Mouse (Mus musculus) limb, embryonic 13.5 days (tissue): Measurements from ENCODE around the gene Apom. TPM values are rescaled to one million over a fixed set of nuclear protein-coding genes. Genes with fewer than 3 reads are reported as not detected.

Source experiments
- ATAC-seq: fragments of 200-750 bp; cut with Nextera tagmentation; 2 replicates; pipeline ENCODE4 v1.8.0; 2017; ENCODE audit warnings: low read depth, moderate number of reproducible peaks, moderate TSS enrichment; ENCODE audit not compliant: low FRiP score
- H3K27ac ChIP-seq: fragments of 300-500 bp; sonication (generic); 2 replicates; pipeline ENCODE4 v1.5.1; 2015; ENCODE audit warnings: inconsistent platforms, mild to moderate bottlenecking, moderate library complexity
- H3K27me3 ChIP-seq: fragments of 300-500 bp; sonication (generic); 2 replicates; pipeline ENCODE4 v1.6.1; 2015; ENCODE audit warnings: mild to moderate bottlenecking, inconsistent platforms
- H3K36me3 ChIP-seq: fragments of 300-500 bp; sonication (generic); 2 replicates; pipeline ENCODE4 v1.6.1; 2015; ENCODE audit warnings: inconsistent platforms, mild to moderate bottlenecking, moderate library complexity
- H3K4me1 ChIP-seq: fragments of 300-500 bp; sonication (generic); 2 replicates; pipeline ENCODE4 v1.6.1; 2015; ENCODE audit warnings: inconsistent platforms
- H3K4me2 ChIP-seq: fragments of 300-500 bp; sonication (generic); replicated peaks from 2 replicates; pipeline ENCODE4 v1.6.1; 2015; ENCODE audit warnings: inconsistent platforms, mild to moderate bottlenecking, moderate library complexity
- H3K4me3 ChIP-seq: fragments of 300-500 bp; sonication (generic); 2 replicates; pipeline ENCODE4 v1.5.1; 2015; ENCODE audit warnings: moderate library complexity, mild to moderate bottlenecking, inconsistent platforms
- H3K9ac ChIP-seq: fragments of 300-500 bp; sonication (generic); 2 replicates; pipeline ENCODE4 v1.6.1; 2015; ENCODE audit warnings: mild to moderate bottlenecking, inconsistent platforms
- H3K9me3 ChIP-seq: fragments of 300-500 bp; sonication (generic); 2 replicates; pipeline ENCODE4 v1.6.1; 2016; ENCODE audit warnings: inconsistent platforms
- WGBS: fragments of 180-500 bp; shearing (Covaris S2); methylation state at CpG from one replicate; pipeline ENCODE4 v1.1.7; 2015; 5-methylcytosine and 5-hydroxymethylcytosine counted together
- polyA plus RNA-seq: library from polyadenylated mRNA; unstranded; fragments of >200 nt; fragmentation: Nextera tagmentation; extraction: Ambion mirVana; gene quantifications from 2 replicates; pipeline ENCODE4 v1.2.1, GENCODE M21; 2015

Gene Apom
- polyA plus RNA-seq, 1 experiment from 2014 or later: not detected

GRCm38 (mm10) chr17:35102299-35102698, 29.6 kb downstream of the Apom start:
- peak; percentile 55; the same call in 1 of the 2 replicates for ATAC-seq
- 70% methylated on average over 8 of the region's 8 CpGs for WGBS
- H3K36me3 ChIP-seq: peaks cover 71% of the 10 kb centered on the region

GRCm38 (mm10) chr17:35101161-35101560, 30.7 kb downstream of the Apom start:
- Histone ChIP-seq H3K4me2 (no peak overlapping the region), H3K27me3 (no peaks in the 10 kb centered on the region), H3K9me3 (no peaks in the 10 kb centered on the region), H3K4me1 (no peaks in the 10 kb centered on the region; the same call in 1 of the 2 replicates), H3K27ac (no peak overlapping the region), H3K36me3 (peaks cover 82% of the 10 kb centered on the region), H3K4me3 (no peak overlapping the region), H3K9ac (no peak overlapping the region; the same call in 1 of the 2 replicates)
- WGBS: 90% methylated on average over 11 of the region's 11 CpGs
- ATAC-seq: no peak

More at GRCm38 (mm10) chr17:35102299-35102698, 29.6 kb downstream of the Apom start:
- Histone ChIP-seq H3K4me3 (no peak overlapping the region), H3K27ac (no peak overlapping the region), H3K9ac (no peak overlapping the region), H3K4me2 (no peak overlapping the region), H3K9me3 (no peaks in the 10 kb centered on the region), H3K27me3 (no peaks in the 10 kb centered on the region), H3K4me1 (no peaks in the 10 kb centered on the region; the same call in 1 of the 2 replicates)

GRCm38 (mm10) chr17:35100196-35100765, 31.6 kb downstream of the Apom start:
- WGBS: 82% methylated on average over 10 of the region's 10 CpGs

GRCm38 (mm10) chr17:35097164-35097655, 34.6 kb downstream of the Apom start:
- Histone ChIP-seq H3K36me3 (peaks cover 99% of the 10 kb centered on the region), H3K4me2 (no peak overlapping the region), H3K4me1 (no peaks in the 10 kb centered on the region), H3K9ac (no peak overlapping the region), H3K4me3 (no peak overlapping the region), H3K9me3 (no peaks in the 10 kb centered on the region), H3K27me3 (no peaks in the 10 kb centered on the region), H3K27ac (no peak overlapping the region)
- no peak for ATAC-seq
- 89% methylated on average over 12 of the region's 12 CpGs for WGBS

More at GRCm38 (mm10) chr17:35100196-35100765, 31.6 kb downstream of the Apom start:
- H3K9ac ChIP-seq: no peak overlapping the region
- H3K9me3 ChIP-seq: no peaks in the 10 kb centered on the region
- peaks cover 91% of the 10 kb centered on the region for H3K36me3 ChIP-seq
- no peak overlapping the region for H3K4me3 ChIP-seq
- no peak overlapping the region for H3K27ac ChIP-seq
- H3K27me3 ChIP-seq: no peaks in the 10 kb centered on the region
- no peak for ATAC-seq
- H3K4me1 ChIP-seq: no peaks in the 10 kb centered on the region
- no peak overlapping the region for H3K4me2 ChIP-seq

GRCm38 (mm10) chr17:35096597-35096996, 35.3 kb downstream of the Apom start:
- 88% methylated on average over 12 of the region's 12 CpGs for WGBS
- no peak for ATAC-seq
- H3K9ac ChIP-seq: peak overlapping the region; percentile 31; the same call in 1 of the 2 replicates
- no peaks in the 10 kb centered on the region for H3K9me3 ChIP-seq
- H3K27me3 ChIP-seq: no peaks in the 10 kb centered on the region
- H3K4me3 ChIP-seq: no peak overlapping the region
- H3K4me1 ChIP-seq: no peaks in the 10 kb centered on the region
- no peak overlapping the region for H3K4me2 ChIP-seq
- H3K36me3 ChIP-seq: peaks cover 97% of the 10 kb centered on the region
- H3K27ac ChIP-seq: no peak overlapping the region

- Histone ChIP-seq H3K27me3 (no peaks in the 10 kb centered on the region), H3K4me1 (peaks cover 9% of the 10 kb centered on the region), H3K36me3 (peaks cover 87% of the 10 kb centered on the region), H3K4me2 (no peak overlapping the region), H3K9ac (0 out of 2 replicates have a peak overlapping the region, but pooled peaks have one; percentile 31), H3K27ac (no peak overlapping the region), H3K4me3 (no peak overlapping the region), H3K9me3 (no peaks in the 10 kb centered on the region)
- WGBS: 87% methylated on average over 15 of the region's 15 CpGs
- no peak for ATAC-seq
Measured at GRCm38 (mm10) chr17:35094475-35095365, 37.1 kb downstream of the Apom start.

GRCm38 (mm10) chr17:35092403-35093198, 39.2 kb downstream of the Apom start:
- 89% methylated on average over 14 of the region's 14 CpGs for WGBS
- Histone ChIP-seq H3K27ac (no peak overlapping the region), H3K4me2 (no peak overlapping the region), H3K36me3 (peaks cover 65% of the 10 kb centered on the region), H3K9ac (no peak overlapping the region), H3K27me3 (no peaks in the 10 kb centered on the region), H3K4me3 (no peak overlapping the region), H3K4me1 (peaks cover 9% of the 10 kb centered on the region), H3K9me3 (no peaks in the 10 kb centered on the region)
- no peak for ATAC-seq

- no peak for ATAC-seq
- Histone ChIP-seq H3K4me1 (peaks cover 9% of the 10 kb centered on the region), H3K4me2 (peak overlapping the region; percentile 65), H3K4me3 (peak overlapping the region; percentile 64), H3K9ac (peak overlapping the region; percentile 86), H3K9me3 (no peaks in the 10 kb centered on the region), H3K27me3 (no peaks in the 10 kb centered on the region), H3K36me3 (peaks cover 43% of the 10 kb centered on the region), H3K27ac (0 out of 2 replicates have a peak overlapping the region, but pooled peaks have one; percentile 94)
- 69% methylated on average over 8 of the region's 8 CpGs for WGBS
Measured at GRCm38 (mm10) chr17:35090166-35090932, 41.5 kb downstream of the Apom start.

GRCm38 (mm10) chr17:35088825-35089644, 42.8 kb downstream of the Apom start, which contains the start of gene Abhd16a:
TSS of gene Abhd16a (plus strand) at chr17:35089263.
- WGBS: 3% methylated on average over 67 of the region's 67 CpGs
- ATAC-seq: peak; percentile 98
- Histone ChIP-seq H3K4me2 (peak within 1 kb of the TSS; percentile 65), H3K9ac (peak within 1 kb of the TSS; percentile 86), H3K36me3 (peaks cover 31% of the 10 kb centered on the region), H3K9me3 (no peaks in the 10 kb centered on the region), H3K4me3 (peak within 1 kb of the TSS; percentile 64), H3K27me3 (no peaks in the 10 kb centered on the region), H3K4me1 (peaks cover 9% of the 10 kb centered on the region), H3K27ac (peak within 1 kb of the TSS; percentile 94)

- no peak for ATAC-seq
- Histone ChIP-seq H3K4me3 (no peak overlapping the region), H3K4me2 (no peak overlapping the region), H3K9ac (no peak overlapping the region), H3K36me3 (peaks cover 22% of the 10 kb centered on the region), H3K4me1 (peaks cover 9% of the 10 kb centered on the region), H3K27me3 (no peaks in the 10 kb centered on the region), H3K9me3 (no peaks in the 10 kb centered on the region), H3K27ac (no peak overlapping the region)
- WGBS: 42% methylated on average over 2 of the region's 2 CpGs
Measured at GRCm38 (mm10) chr17:35088151-35088550, 43.7 kb downstream of the Apom start.
